Mouse (Mus musculus) thymus, adult 2 months (tissue): ENCODE data around the gene Clpx.

ENCODE experiments used
- CTCF ChIP-seq: fragments of 200-500 bp; IDR thresholded peaks from 2 replicates; pipeline ENCODE4 v1.5.1; 2012; ENCODE audit warnings: mild to moderate bottlenecking, control low read depth, low read length, moderate library complexity, borderline replicate concordance; ENCODE audit not compliant: control insufficient read depth, poor library complexity, insufficient read depth; ENCODE audit errors: extremely low read depth
- POLR2A ChIP-seq: fragments of 200-500 bp; IDR thresholded peaks from 2 replicates; pipeline ENCODE4 v1.6.1; 2012; ENCODE audit warnings: mild to moderate bottlenecking, low read length, control low read depth, moderate library complexity; ENCODE audit not compliant: control insufficient read depth, poor library complexity, insufficient read depth; ENCODE audit errors: extremely low read depth

- TF ChIP-seq CTCF (no peak), POLR2A (no peak)
Measured at GRCm38 (mm10) chr9:65313846-65314245, 19.8 kb downstream of the Clpx start.
